Mouse (Mus musculus): Measurements from ENCODE around the gene Sgtb.

DNA sequence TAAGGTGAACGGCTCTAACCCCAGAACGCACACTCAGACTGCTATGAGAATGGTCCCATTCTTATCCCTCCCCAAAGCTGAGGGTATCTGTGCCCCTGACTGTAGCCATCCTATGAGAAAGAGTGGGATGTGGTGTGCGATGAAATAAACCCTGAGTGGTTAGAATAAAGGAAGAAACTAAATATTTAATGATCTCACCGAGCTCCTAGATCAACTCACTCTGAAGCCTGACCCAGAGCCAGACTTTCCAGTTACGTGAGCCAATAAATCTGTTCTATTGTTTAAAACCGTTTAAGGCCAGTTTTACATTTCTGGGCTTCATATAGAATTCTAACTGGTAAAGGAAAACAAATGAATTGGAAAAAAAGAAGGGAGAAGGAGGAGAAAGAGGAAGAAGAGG is 32.5 kb upstream of the Sgtb start:
- TF ChIP-seq GATA1 (IDR thresholded peaks at IDR 0.05; ENCODE audit: low read length) (no peak), TAL1 (IDR thresholded peaks at IDR 0.05; ENCODE audit: low read length) (no peak)
